In genomic region chr4:109981871-109982680, GRCm38 (mm10) we compare ENCODE assay signal across 8 mouse cellular contexts. TPM values are rescaled to one million over a fixed set of nuclear protein-coding genes. Genes with fewer than 3 reads are reported as not detected.
DNase-seq lines count a peak whose midpoint lies in the region; ATAC-seq lines count a peak whose summit lies in the region.

No protein-coding gene starts in this region.

- H3K27ac ChIP-seq in heart, embryonic 12.5 days (ENCODE audit: poor library complexity, severe bottlenecking): no peak overlapping the region
- no peak overlapping the region for H3K27ac ChIP-seq in hindbrain, embryonic 11.5 days (ENCODE audit: low read depth, low read length)
- peak overlapping the region; percentile 78 for H3K27ac ChIP-seq in midbrain, embryonic 12.5 days (replicated peaks)

- peaks cover 95% of the 10 kb centered on the region for H3K27me3 ChIP-seq in heart, embryonic 12.5 days (replicated peaks)
- H3K27me3 ChIP-seq in hindbrain, embryonic 11.5 days (ENCODE audit: control insufficient read depth, insufficient read depth, low read length): peaks cover 98% of the 10 kb centered on the region
- H3K27me3 ChIP-seq in midbrain, embryonic 12.5 days: peaks cover 99% of the 10 kb centered on the region

- intact Hi-C loops in heart, postnatal 14 days (cut with DNase I): no loop called here

- peak; percentile 16; the same call in 1 of the 2 replicates for ATAC-seq in heart, embryonic 12.5 days (ENCODE audit: insufficient number of reproducible peaks, low FRiP score)
- ATAC-seq in hindbrain, embryonic 11.5 days (ENCODE audit: low FRiP score): no peak
- ATAC-seq in midbrain, embryonic 12.5 days (ENCODE audit: low FRiP score, low read depth): no peak

- H3K36me3 ChIP-seq in heart, embryonic 12.5 days: no peaks in the 10 kb centered on the region
- H3K36me3 ChIP-seq in hindbrain, embryonic 11.5 days (ENCODE audit: control insufficient read depth, insufficient read depth, low read length): no peaks in the 10 kb centered on the region
- no peaks in the 10 kb centered on the region for H3K36me3 ChIP-seq in midbrain, embryonic 12.5 days

- no peaks in the 10 kb centered on the region for H3K9me3 ChIP-seq in heart, embryonic 12.5 days (replicated peaks)
- H3K9me3 ChIP-seq in hindbrain, embryonic 11.5 days (ENCODE audit: control insufficient read depth, low read length): no peaks in the 10 kb centered on the region
- no peaks in the 10 kb centered on the region for H3K9me3 ChIP-seq in midbrain, embryonic 12.5 days

- H3K4me2 ChIP-seq in heart, embryonic 12.5 days: peak overlapping the region; percentile 72
- peak overlapping the region; percentile 37 for H3K4me2 ChIP-seq in hindbrain, embryonic 11.5 days (replicated peaks; ENCODE audit: low read depth, low read length)
- peak overlapping the region; percentile 49 for H3K4me2 ChIP-seq in midbrain, embryonic 12.5 days (replicated peaks)

- WGBS in heart, embryonic 12.5 days: 2% methylated on average over 99 of the region's 99 CpGs
- WGBS in hindbrain, embryonic 11.5 days: under 1% methylated on average over 62 of the region's 99 CpGs
- WGBS in midbrain, embryonic 12.5 days: 1% methylated on average over 83 of the region's 99 CpGs

- no peak for DNase-seq in heart, postnatal 14 days
- peak; percentile 52 for DNase-seq in embryo, embryonic 10 days (ENCODE audit: low spot score)
- peak; percentile 67 for DNase-seq in hindbrain, embryonic 11.5 days (ENCODE audit: low spot score)
- DNase-seq in cerebellum, adult 8-10 months: no peak
- DNase-seq in adipocyte (ENCODE audit: low spot score): no peak
- DNase-seq in cerebellum, adult 9-11 months: no peak

- peaks cover 51% of the 10 kb centered on the region for H3K4me1 ChIP-seq in heart, embryonic 12.5 days (replicated peaks)
- H3K4me1 ChIP-seq in hindbrain, embryonic 11.5 days (replicated peaks; ENCODE audit: control insufficient read depth, insufficient read depth, low read length): peaks cover 24% of the 10 kb centered on the region
- peaks cover 55% of the 10 kb centered on the region for H3K4me1 ChIP-seq in midbrain, embryonic 12.5 days

- H3K9ac ChIP-seq in heart, embryonic 12.5 days: peak overlapping the region; percentile 47
- no peak overlapping the region for H3K9ac ChIP-seq in hindbrain, embryonic 11.5 days (ENCODE audit: low read depth, low read length)
- H3K9ac ChIP-seq in midbrain, embryonic 12.5 days (replicated peaks): peak overlapping the region; percentile 64

- peak overlapping the region; percentile 44 for H3K4me3 ChIP-seq in heart, embryonic 12.5 days
- H3K4me3 ChIP-seq in hindbrain, embryonic 11.5 days (ENCODE audit: low read depth, low read length): peak overlapping the region; percentile 22
- H3K4me3 ChIP-seq in midbrain, embryonic 12.5 days: peak overlapping the region; percentile 52

RNA-seq across cellular contexts. Expression of gene Dmrta2, which starts 4.2 kb away (rescaled TPM):
- polyA plus RNA-seq in heart, embryonic 12.5 days (2016; fragmentation: Nextera tagmentation; extraction: Ambion mirVana): 0.13 TPM in 1 of 2 replicates, not detected in the other
- under 1 TPM; 0.20 to 0.24 TPM for total RNA-seq in heart, postnatal 14 days (2021)
- 0.08 and 0.14 TPM in 2 replicates for polyA plus RNA-seq in hindbrain, embryonic 11.5 days (2014; fragmentation: Nextera tagmentation; extraction: Ambion mirVana)
- polyA plus RNA-seq in midbrain, embryonic 12.5 days (2016; fragmentation: Nextera tagmentation; extraction: Ambion mirVana): 3.2 TPM in 2 replicates

Comparison
In these comparisons a context has a peak if more than half of its experiments do, and no peak if none do; other contexts are left out.
1. DNase-seq: peak in embryo, embryonic 10 days (single experiment) and hindbrain, embryonic 11.5 days (single experiment); none in heart, postnatal 14 days (0 of 2), cerebellum, adult 8-10 months (single experiment), adipocyte (single experiment) and cerebellum, adult 9-11 months (single experiment).
2. Peak in every context shown above with its lines, with median percentiles within 50 percentile points of each other: H3K4me2 ChIP-seq and H3K4me3 ChIP-seq.